Mouse (Mus musculus): ENCODE measurements around the gene Wnt7a.

Wnt7a gene

DNA sequence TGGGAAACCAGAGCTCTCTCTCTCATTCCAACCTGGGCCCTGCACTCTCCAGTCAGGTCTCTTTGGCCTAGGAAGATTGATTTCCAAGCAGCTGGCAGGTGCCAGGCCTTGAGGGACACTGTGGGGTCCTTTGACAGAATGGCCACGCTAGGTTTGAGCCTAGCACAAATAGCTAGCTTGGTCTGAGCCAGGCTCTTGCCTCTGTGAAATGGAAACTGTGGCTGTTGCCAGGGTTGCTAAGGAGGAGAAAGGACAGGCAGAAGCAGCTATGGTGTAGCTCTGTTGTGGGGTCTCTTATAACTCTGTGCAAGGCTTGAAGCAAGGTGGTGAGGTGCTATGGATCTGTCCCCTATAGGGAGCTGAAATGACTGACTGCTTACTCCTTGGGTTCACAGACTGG, 75.7 kb downstream of the Wnt7a start:
- DNase-seq, result no peak

DNA sequence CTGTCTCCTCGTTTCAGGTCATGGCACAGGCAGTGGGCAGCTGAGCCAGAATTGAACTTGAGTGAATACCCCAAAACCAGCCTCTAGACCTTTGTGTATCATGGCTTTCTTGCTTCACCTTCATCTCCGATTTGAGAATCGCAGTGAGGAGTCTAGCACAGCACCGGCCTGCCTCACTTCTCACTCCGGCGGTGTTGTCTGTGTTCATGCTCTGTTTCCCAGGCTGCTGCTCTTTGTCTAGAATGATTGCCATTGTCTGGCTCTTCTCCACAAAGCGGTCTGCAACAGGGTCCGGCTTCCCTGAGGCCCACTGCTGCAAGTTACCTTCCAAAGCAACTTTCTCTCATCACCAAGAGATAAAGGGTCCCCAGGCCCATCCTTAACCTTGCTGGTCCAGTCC, 79.3 kb downstream of the Wnt7a start:
- DNase-seq, result no peak

DNA sequence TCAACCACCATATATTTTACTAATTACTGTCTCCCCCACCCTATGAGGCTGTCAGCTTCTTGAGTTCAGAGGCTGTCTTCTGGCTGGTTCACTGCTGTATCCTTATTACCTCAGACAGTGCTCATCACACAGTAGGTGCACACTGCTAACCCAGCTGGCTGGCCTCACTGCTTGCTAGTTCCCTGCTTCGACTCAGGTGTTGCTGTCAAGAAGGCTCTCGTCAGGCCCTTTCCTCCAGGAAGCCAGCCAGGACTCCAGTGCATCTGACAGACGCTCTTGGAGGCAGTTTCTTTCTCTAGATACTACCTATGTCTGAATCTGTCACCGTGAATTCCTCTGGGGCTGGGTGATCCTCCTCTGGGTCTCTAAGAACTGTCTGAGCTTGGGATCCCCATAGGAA, 85.6 kb downstream of the Wnt7a start:
- DNase-seq, result no peak

DNA sequence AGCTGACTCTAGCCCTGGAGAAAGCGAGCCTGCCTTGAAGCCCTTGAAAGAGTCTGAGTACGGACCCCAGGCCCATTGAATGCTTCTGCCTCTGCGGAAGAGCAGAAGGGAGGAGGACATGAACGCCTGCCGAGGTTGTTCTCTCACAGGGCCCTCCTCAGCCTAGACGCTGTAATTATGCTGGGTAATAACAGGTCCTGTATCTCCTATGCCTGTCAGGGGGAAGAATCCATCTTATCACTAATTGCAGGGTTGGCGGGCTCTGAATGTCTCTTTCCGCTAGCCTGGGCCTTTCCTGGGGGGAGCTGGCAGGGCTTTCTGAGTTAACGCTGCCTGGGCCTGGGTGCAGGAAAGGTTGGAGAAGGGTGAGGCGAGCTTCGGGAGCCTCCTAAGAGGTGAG, 86.4 kb downstream of the Wnt7a start:
- no peak for DNase-seq

DNA sequence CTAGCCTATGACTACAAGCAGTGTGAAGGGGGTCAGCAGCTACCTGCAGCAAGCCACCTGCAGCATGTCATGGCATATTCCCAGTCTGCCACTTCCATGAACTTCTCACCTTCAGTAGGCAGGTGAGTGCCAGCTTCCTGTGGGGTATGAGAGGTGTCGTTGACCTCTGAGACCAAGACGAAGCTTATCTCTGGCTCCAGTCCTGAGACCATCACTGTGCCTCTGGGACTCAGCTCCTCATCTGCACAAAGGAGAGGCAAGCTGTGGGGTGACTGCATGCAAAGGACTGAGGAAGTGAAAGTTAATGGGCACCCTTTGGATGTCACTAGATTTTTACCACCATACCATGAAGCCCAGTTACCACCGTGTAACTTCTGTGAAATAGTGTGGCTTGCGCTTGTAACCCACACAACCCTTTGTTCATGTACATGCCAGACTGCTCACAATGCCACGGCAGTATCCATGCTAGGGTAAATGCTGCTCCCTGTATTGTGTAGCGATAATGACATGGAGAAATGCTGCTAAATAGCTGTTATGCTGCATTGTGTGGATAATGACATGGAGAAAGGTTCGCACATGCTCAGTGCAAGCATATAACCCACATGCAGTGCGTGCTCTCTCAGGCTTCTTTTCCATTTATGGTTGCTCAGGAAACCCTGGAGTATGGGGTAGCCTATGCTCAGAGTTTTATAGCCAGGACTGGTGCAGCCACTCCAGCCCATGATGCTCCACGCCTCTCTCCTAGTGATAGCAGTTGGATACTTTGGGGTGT, 89.0 kb downstream of the Wnt7a start:
- no peak for DNase-seq
